Mouse (Mus musculus) heart, embryonic 13.5 days (tissue): ENCODE data around the gene Slc35b2. TPM values are rescaled to one million over a fixed set of nuclear protein-coding genes. Genes with fewer than 3 reads are reported as not detected.

Source experiments
- ATAC-seq: fragments of 200-750 bp; cut with Nextera tagmentation; 2 replicates; pipeline ENCODE4 v1.8.0; 2017; ENCODE audit warnings: moderate TSS enrichment; ENCODE audit not compliant: insufficient number of reproducible peaks, low FRiP score, low TSS enrichment; ENCODE audit errors: extremely low read depth
- H3K27ac ChIP-seq: fragments of 300-500 bp; sonication (generic); replicated peaks from 2 replicates; pipeline ENCODE4 v1.5.1; 2015; ENCODE audit warnings: moderate library complexity, mild to moderate bottlenecking, inconsistent platforms
- H3K27me3 ChIP-seq: fragments of 300-500 bp; sonication (generic); replicated peaks from 2 replicates; pipeline ENCODE4 v1.6.1; 2015; ENCODE audit warnings: mild to moderate bottlenecking, inconsistent platforms
- H3K36me3 ChIP-seq: fragments of 300-500 bp; sonication (generic); 2 replicates; pipeline ENCODE4 v1.6.1; 2015; ENCODE audit warnings: mild to moderate bottlenecking, inconsistent platforms
- H3K4me1 ChIP-seq: fragments of 300-500 bp; sonication (generic); 2 replicates; pipeline ENCODE4 v1.6.1; 2015; ENCODE audit warnings: inconsistent platforms
- H3K4me2 ChIP-seq: fragments of 300-500 bp; sonication (generic); 2 replicates; pipeline ENCODE4 v1.6.1; 2015; ENCODE audit warnings: inconsistent platforms, mild to moderate bottlenecking, moderate library complexity
- H3K4me3 ChIP-seq: fragments of 300-500 bp; sonication (generic); 2 replicates; pipeline ENCODE4 v1.5.1; 2015; ENCODE audit warnings: moderate library complexity, mild to moderate bottlenecking, inconsistent platforms
- H3K9ac ChIP-seq: fragments of 300-500 bp; sonication (generic); 2 replicates; pipeline ENCODE4 v1.6.1; 2015; ENCODE audit warnings: inconsistent platforms, mild to moderate bottlenecking, moderate library complexity
- H3K9me3 ChIP-seq: fragments of 300-500 bp; sonication (generic); 2 replicates; pipeline ENCODE4 v1.6.1; 2016; ENCODE audit warnings: inconsistent platforms
- WGBS: fragments of 180-500 bp; shearing (Covaris S2); methylation state at CpG from one replicate; pipeline ENCODE4 v1.1.7; 2015; ENCODE audit warnings: mixed read lengths; 5-methylcytosine and 5-hydroxymethylcytosine counted together
- polyA plus RNA-seq: library from polyadenylated mRNA; unstranded; fragments of >200 nt; fragmentation: Nextera tagmentation; extraction: Ambion mirVana; gene quantifications from 2 replicates; pipeline ENCODE4 v1.2.1, GENCODE M21; 2015

Slc35b2 gene
- polyA plus RNA-seq, 1 experiment from 2014 or later, result 91.8 TPM

GRCm38 (mm10) chr17:45589236-45589635, 25.6 kb downstream of the Slc35b2 start:
- no peak overlapping the region for H3K4me3 ChIP-seq
- peaks cover 43% of the 10 kb centered on the region for H3K36me3 ChIP-seq
- H3K9me3 ChIP-seq, result peaks cover 7% of the 10 kb centered on the region; the same call in 1 of the 2 replicates
- 95% methylated on average over 7 of the region's 7 CpGs for WGBS
- H3K27me3 ChIP-seq, result peaks cover 2% of the 10 kb centered on the region; the same call in 1 of the 2 replicates
- H3K4me2 ChIP-seq, result no peak overlapping the region
- no peak overlapping the region for H3K9ac ChIP-seq
- peaks cover 55% of the 10 kb centered on the region for H3K4me1 ChIP-seq
- no peak for ATAC-seq
- no peak overlapping the region for H3K27ac ChIP-seq

- Histone ChIP-seq H3K9me3 (peaks cover 7% of the 10 kb centered on the region; the same call in 1 of the 2 replicates), H3K4me1 (peaks cover 55% of the 10 kb centered on the region), H3K4me3 (no peak overlapping the region), H3K36me3 (peaks cover 43% of the 10 kb centered on the region), H3K4me2 (no peak overlapping the region), H3K27me3 (peaks cover 5% of the 10 kb centered on the region; the same call in 1 of the 2 replicates), H3K9ac (no peak overlapping the region), H3K27ac (no peak overlapping the region)
- no peak for ATAC-seq
- WGBS, result 90% methylated on average over 8 of the region's 8 CpGs
Measured at GRCm38 (mm10) chr17:45589844-45590243, 26.2 kb downstream of the Slc35b2 start.

GRCm38 (mm10) chr17:45590410-45590809, 26.7 kb downstream of the Slc35b2 start:
- Histone ChIP-seq H3K4me2 (no peak overlapping the region), H3K9me3 (peaks cover 7% of the 10 kb centered on the region; the same call in 1 of the 2 replicates), H3K27me3 (peaks cover 5% of the 10 kb centered on the region; the same call in 1 of the 2 replicates), H3K36me3 (peaks cover 43% of the 10 kb centered on the region), H3K9ac (no peak overlapping the region), H3K4me3 (no peak overlapping the region), H3K4me1 (peaks cover 53% of the 10 kb centered on the region), H3K27ac (no peak overlapping the region)
- 78% methylated on average over 6 of the region's 6 CpGs for WGBS
- ATAC-seq, result no peak

- WGBS, result 38% methylated on average over 16 of the region's 16 CpGs
- peaks cover 5% of the 10 kb centered on the region; the same call in 1 of the 2 replicates for H3K27me3 ChIP-seq
- H3K9me3 ChIP-seq, result 0 out of 2 replicates have a peak, but pooled peaks cover under 1% of the 10 kb centered on the region
- peaks cover 34% of the 10 kb centered on the region for H3K36me3 ChIP-seq
- H3K4me3 ChIP-seq, result peak overlapping the region; percentile 69
- peak overlapping the region; percentile 80 for H3K27ac ChIP-seq
- H3K4me2 ChIP-seq, result peak overlapping the region; percentile 99
- ATAC-seq, result no peak
- peaks cover 59% of the 10 kb centered on the region for H3K4me1 ChIP-seq
- peak overlapping the region; percentile 87 for H3K9ac ChIP-seq
Measured at GRCm38 (mm10) chr17:45591701-45592605, 28.3 kb downstream of the Slc35b2 start.

GRCm38 (mm10) chr17:45592606-45593431, 29.1 kb downstream of the Slc35b2 start:
- 25% methylated on average over 8 of the region's 8 CpGs for WGBS
- Histone ChIP-seq H3K4me1 (peaks cover 63% of the 10 kb centered on the region), H3K4me2 (peak overlapping the region; percentile 99), H3K36me3 (peaks cover 25% of the 10 kb centered on the region), H3K9ac (peak overlapping the region; percentile 87), H3K27me3 (peaks cover 5% of the 10 kb centered on the region; the same call in 1 of the 2 replicates), H3K4me3 (peak overlapping the region; percentile 69), H3K27ac (peak overlapping the region; percentile 80), H3K9me3 (no peaks in the 10 kb centered on the region)
- ATAC-seq, result no peak

GRCm38 (mm10) chr17:45593479-45593878, 29.8 kb downstream of the Slc35b2 start:
- Histone ChIP-seq H3K27ac (no peak overlapping the region; the same call in 1 of the 2 replicates), H3K9me3 (no peaks in the 10 kb centered on the region), H3K4me1 (peaks cover 64% of the 10 kb centered on the region), H3K27me3 (peaks cover 5% of the 10 kb centered on the region; the same call in 1 of the 2 replicates), H3K4me2 (peak overlapping the region; percentile 99), H3K9ac (peak overlapping the region; percentile 87), H3K4me3 (peak overlapping the region; percentile 69), H3K36me3 (peaks cover 18% of the 10 kb centered on the region)
- WGBS, result 20% methylated on average over 8 of the region's 8 CpGs
- 0 out of 2 replicates have a peak, but pooled peaks have one; percentile 6 for ATAC-seq

GRCm38 (mm10) chr17:45594195-45594594, 30.5 kb downstream of the Slc35b2 start:
- peaks cover 5% of the 10 kb centered on the region; the same call in 1 of the 2 replicates for H3K27me3 ChIP-seq
- no peak for ATAC-seq
- H3K9ac ChIP-seq, result peak overlapping the region; percentile 87
- H3K9me3 ChIP-seq, result no peaks in the 10 kb centered on the region
- peaks cover 71% of the 10 kb centered on the region for H3K4me1 ChIP-seq
- no peak overlapping the region for H3K27ac ChIP-seq
- H3K4me3 ChIP-seq, result peak overlapping the region; percentile 69
- peaks cover 11% of the 10 kb centered on the region for H3K36me3 ChIP-seq
- H3K4me2 ChIP-seq, result peak overlapping the region; percentile 99
- 40% methylated on average over 8 of the region's 8 CpGs for WGBS

- Histone ChIP-seq H3K4me3 (peak overlapping the region; percentile 69), H3K4me2 (peak overlapping the region; percentile 99), H3K9me3 (no peaks in the 10 kb centered on the region), H3K36me3 (peaks cover 2% of the 10 kb centered on the region), H3K4me1 (peaks cover 80% of the 10 kb centered on the region), H3K27ac (peak overlapping the region; percentile 74), H3K27me3 (peaks cover 6% of the 10 kb centered on the region; the same call in 1 of the 2 replicates), H3K9ac (peak overlapping the region; percentile 87)
- ATAC-seq, result peak; percentile 67
- 2% methylated on average over 48 of the region's 58 CpGs for WGBS
Measured at GRCm38 (mm10) chr17:45594881-45595735, 31.4 kb downstream of the Slc35b2 start.

GRCm38 (mm10) chr17:45595736-45596390, 32.2 kb downstream of the Slc35b2 start:
- Histone ChIP-seq H3K4me1 (peaks cover 82% of the 10 kb centered on the region), H3K27me3 (peaks cover 14% of the 10 kb centered on the region), H3K4me2 (peak overlapping the region; percentile 99), H3K36me3 (no peaks in the 10 kb centered on the region), H3K9me3 (no peaks in the 10 kb centered on the region), H3K9ac (peak overlapping the region; percentile 87), H3K27ac (peak overlapping the region; percentile 74), H3K4me3 (peak overlapping the region; percentile 69)
- 15% methylated on average over 23 of the region's 23 CpGs for WGBS
- ATAC-seq, result no peak
